Mouse (Mus musculus): ENCODE data around the gene Stag2. TPM values are rescaled to one million over a fixed set of nuclear protein-coding genes. Genes with fewer than 3 reads are reported as not detected.

Stag2 gene
- polyA plus RNA-seq, 1 experiment = 4.9 TPM

DNA sequence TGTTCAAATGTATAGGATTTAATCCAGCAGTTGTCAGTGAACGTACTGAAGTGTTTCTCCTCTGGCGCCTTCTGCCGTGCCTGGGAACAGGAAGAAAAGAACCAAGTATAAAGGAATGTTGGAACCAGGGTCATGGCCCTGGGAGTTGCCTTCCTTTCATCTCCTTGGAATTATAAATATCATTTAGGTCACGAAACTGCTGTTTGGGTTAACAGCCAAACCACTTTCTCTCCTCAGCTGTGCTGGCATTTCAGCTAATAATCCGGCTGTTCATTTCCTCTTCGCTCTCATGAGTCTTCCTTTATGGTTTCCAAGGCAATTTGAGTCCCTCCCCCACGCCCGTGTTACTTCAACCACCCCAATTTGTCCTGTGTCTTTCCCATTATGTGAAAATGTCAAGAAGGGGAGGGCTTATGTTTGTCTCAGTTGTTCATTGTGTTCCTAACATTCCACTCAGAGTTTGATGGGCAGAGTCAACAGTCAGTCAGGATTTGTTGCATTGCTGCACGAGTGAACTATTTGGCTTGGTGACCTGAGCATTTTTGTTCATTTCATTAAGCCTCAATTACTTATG is 172.2 kb downstream of the Stag2 start:
- no peaks in the 10 kb centered on the region for H3K36me3 ChIP-seq (ENCODE audit: control insufficient read depth, insufficient read depth, low read length)
- DNase-seq (ENCODE audit: low read depth in 1 of 2, low spot score in 2 of 2) = no peak
- no peak overlapping the region for H3K4me3 ChIP-seq (ENCODE audit: extremely low read depth, insufficient read depth, insufficient read length)
- no peak for TF ChIP-seq POLR2A (IDR thresholded peaks at IDR 0.05; ENCODE audit: low read depth, low read length)
- TF ChIP-seq CTCF (IDR thresholded peaks at IDR 0.05; ENCODE audit: extremely low read depth, insufficient read depth, insufficient read length, insufficient replicate concordance) = no peak
- no peaks in the 10 kb centered on the region for H3K27me3 ChIP-seq (ENCODE audit: control insufficient read depth, insufficient read depth, low read length)
- H3K27ac ChIP-seq (ENCODE audit: insufficient read depth, low read length) = no peak overlapping the region
- WGBS = 58% methylated on average over 9 of the region's 9 CpGs
- H3K4me1 ChIP-seq (ENCODE audit: control insufficient read depth, insufficient read depth, insufficient read length) = no peaks in the 10 kb centered on the region

DNA sequence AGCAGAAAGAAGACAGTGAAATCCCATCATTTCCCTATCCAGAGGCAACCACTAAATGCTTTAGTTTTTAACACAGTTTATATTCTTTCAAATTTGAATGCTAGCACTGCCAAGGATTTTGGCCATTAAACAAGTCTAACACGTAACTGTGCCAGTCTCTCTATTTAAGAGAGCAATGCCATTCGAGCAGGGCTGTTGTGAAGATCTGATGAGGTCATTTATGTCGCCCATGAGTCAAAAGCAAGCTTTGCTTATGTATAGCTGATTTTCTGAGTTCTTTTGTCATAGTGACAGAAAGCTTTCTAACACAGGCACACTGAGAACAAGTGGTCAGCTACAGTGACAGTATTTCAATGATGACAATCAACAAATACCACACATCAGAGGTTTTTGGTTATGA is 175.7 kb downstream of the Stag2 start:
- Histone ChIP-seq H3K4me1 (ENCODE audit: control insufficient read depth, insufficient read depth, insufficient read length) (no peaks in the 10 kb centered on the region), H3K36me3 (ENCODE audit: control insufficient read depth, insufficient read depth, low read length) (no peaks in the 10 kb centered on the region), H3K27ac (ENCODE audit: insufficient read depth, low read length) (no peak overlapping the region), H3K27me3 (ENCODE audit: control insufficient read depth, insufficient read depth, low read length) (no peaks in the 10 kb centered on the region), H3K4me3 (ENCODE audit: extremely low read depth, insufficient read depth, insufficient read length) (no peak overlapping the region)
- TF ChIP-seq CTCF (IDR thresholded peaks at IDR 0.05; ENCODE audit: extremely low read depth, insufficient read depth, insufficient read length, insufficient replicate concordance) (no peak), POLR2A (IDR thresholded peaks at IDR 0.05; ENCODE audit: low read depth, low read length) (no peak)
- DNase-seq (ENCODE audit: low read depth in 1 of 2, low spot score in 2 of 2) = no peak
- 85% methylated on average over 3 of the region's 3 CpGs for WGBS

Other genes starting within 250 kb of the Stag2 start
- gene Thoc2, start 228.6 kb upstream of the Stag2 start, polyA plus RNA-seq (2012; rRNA removed) = 3.9 and 4.4 TPM in 2 replicates
- 3.6 and 6.5 TPM in 2 replicates for gene Xiap, start 89.6 kb upstream of the Stag2 start, polyA plus RNA-seq (2012; rRNA removed)

All from spleen, adult 2 months (tissue).